Mouse (Mus musculus): ENCODE data around the gene Bach1. TPM values are rescaled to one million over a fixed set of nuclear protein-coding genes. Genes with fewer than 3 reads are reported as not detected.
A peak's percentile ranks its signal among the peaks of the same experiment; 100 is the strongest.

Gene Bach1
- 10 to 100 TPM; 11.9 to 12.8 TPM for total RNA-seq (2021)

DNA sequence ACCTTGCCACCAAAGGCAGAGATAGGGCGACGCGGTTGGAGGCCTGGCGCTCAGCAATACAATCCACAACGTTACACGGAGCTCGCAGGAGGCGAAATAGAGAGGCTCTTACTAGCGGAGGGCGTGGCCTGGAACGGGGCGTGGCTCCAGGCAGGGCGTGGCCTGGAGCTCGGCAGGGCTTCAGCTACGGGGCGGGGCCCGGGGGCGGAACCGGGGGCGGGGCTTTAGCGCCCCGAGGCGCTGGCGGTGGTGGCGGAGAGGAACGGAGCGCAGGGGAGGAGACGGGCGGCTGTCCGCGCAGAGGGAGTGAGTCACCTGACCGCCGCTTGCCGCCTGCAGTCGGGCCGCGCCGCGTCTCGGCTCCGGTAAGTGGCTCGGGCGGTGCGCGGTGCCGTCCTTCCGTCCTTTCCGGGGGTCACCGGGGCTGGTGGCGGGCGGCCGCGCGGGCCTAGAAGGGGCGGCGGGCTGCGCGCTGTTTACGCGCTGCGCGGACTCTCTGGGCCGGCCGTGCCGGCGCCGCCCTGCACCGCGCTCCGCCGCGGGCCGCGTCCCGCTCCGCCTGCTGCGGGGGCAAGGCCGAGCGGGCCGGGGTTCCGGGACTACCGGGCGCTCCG is at the start of gene Bach1:
TSS of gene Bach1 (plus strand) at position 254 of the 614 bp plus-strand sequence.
- DNase-seq (ENCODE audit: extremely low spot score in 1 of 2, low spot score in 1 of 2), result peak; percentile 81 to 84

DNA sequence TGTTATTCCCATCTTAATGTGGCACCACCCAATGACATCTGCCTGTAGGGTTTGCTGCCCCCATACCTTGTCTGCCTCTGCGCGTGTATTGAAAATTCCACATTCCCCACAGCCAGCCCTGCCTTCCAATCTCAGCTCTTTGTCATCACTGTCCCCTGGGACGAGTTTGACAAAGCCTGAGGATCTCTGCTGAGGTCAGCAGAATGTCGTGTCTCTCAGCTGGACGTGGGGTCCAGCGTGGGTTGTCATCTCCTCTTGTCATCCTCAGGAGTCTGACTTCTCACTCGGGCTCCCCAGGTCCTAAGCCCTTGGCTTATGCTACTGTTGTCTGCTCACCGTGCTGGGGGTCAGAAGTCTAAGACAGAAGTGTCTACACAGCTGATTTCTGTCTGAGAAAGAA is 46.4 kb upstream of the Bach1 start:
- no peak for DNase-seq (ENCODE audit: extremely low spot score in 1 of 2, low spot score in 1 of 2)

DNA sequence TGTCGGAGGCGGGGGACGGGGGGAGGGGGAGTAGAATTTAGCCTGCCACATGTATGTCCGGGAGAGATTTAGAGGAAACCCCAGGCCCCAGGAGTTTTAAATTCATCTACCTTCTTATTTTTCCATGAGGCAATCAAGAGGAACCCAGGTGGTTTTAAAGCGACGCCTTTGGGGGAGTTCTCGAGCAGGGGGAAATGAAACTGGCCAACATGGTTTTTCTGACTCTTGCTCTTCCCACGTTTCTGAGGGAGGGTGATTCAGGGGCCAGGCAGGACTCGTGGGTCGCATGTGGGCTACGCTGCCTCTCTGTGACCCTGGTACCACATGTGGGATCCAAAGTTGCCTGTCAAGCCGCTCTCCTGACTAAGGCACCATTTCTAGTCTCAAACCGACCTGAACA is 45.8 kb upstream of the Bach1 start:
- DNase-seq (ENCODE audit: extremely low spot score in 1 of 2, low spot score in 1 of 2), result no peak

DNA sequence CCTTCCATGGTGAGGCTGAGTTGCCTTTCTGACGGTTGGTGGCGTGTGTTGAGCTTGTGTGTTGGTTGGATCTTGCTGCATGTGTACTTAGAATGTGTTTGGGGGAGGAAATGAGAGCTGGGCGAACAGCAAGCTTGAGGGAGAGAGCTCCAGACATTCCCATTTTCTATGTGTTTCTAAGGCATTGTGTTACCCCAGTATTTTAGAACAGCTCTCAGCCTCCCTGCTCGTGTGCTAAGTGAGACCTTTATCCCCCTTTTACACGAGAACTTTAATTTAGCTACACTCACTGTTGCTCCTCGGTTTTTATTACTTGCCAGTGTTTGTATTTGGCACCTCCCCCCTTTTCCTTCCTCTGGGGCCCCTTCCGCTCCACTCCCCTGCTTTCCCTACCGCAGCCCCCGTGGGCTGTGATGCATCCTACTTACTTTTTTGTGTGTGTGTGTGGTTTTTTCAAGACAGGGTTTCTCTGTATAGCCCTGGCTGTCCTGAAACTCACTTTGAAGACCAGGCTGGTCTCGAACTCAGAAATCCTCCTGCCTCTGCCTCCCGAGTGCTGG is 44.6 kb upstream of the Bach1 start:
- DNase-seq (ENCODE audit: extremely low spot score in 1 of 2, low spot score in 1 of 2), result no peak

DNA sequence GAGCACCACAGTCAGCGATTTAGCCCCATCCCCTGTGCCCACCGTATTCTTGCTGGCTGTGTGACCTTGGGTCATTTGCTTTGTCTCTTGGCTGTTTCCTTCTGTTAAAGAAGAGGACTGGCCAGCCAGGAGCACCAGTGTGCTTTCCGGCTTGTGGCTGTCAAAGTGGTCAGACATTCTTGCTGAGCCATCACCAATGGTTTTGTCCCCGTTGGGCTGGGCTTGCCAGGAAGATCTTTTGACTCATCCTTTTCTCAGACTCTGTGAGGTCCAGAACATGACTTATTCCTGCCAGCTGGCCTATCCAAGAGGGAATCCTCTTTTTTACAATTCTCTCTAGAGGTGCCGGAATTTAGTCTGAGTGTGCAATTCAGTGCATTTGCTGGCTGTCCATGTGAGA is 43.7 kb upstream of the Bach1 start:
- no peak for DNase-seq (ENCODE audit: extremely low spot score in 1 of 2, low spot score in 1 of 2)

DNA sequence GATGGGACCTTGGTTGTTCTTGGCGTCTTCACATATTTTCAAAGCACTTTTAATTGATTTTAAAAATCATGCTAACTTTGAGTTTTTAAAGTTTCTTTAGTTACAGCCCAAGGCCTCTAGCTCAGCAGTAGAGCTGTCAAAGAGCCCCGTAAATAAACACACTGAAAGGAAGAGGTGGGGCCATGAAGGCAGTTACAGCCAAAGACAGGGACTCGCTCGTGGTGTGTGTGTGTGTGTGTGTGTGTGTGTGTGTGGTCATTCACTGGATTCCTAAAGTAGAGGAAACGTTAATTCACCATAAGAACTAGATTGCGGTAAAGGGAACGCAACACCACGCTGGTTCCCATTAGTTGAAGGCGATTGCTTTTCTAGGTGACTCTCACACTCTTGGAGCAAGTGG is 43.2 kb upstream of the Bach1 start:
- DNase-seq (ENCODE audit: extremely low spot score in 1 of 2, low spot score in 1 of 2), result no peak

DNA sequence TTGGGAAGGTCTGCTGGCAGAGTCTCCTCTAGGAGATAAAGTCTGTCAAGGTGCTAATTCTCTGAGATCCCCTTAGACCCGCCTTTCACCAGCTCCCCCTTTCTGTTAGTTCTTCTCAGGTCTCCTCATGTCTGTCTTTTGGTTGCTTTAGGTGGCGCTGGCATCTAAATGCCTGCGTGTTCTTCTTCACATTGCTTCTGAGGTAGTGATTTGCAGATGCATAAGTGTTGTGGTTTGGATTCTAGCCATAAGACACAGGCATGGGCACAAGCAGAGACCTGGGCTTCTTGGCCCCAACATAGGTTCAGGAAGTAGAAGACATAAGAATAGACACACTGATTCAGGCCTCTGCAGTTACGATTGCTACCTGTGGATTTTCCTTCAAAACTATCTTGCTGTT is 42.0 kb upstream of the Bach1 start:
- DNase-seq (ENCODE audit: extremely low spot score in 1 of 2, low spot score in 1 of 2), result no peak

DNA sequence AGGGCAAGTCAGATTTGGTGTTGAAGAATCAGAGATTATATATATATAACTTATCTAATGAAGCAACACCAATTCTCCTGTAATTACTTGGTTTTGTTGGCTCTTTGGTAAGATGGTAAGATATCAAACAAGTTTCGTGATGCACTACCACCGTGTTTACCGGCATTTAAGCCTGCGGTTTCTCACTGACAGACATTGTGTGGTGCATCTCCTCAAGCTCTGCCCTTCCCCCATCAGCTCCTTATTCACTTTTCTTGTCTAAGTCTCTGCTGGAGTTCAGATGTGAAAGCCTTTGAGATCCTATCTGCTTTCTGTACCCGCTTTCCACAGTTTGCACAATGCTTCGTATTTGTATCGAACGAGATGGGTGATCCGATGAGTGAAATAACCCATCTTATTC is 41.5 kb upstream of the Bach1 start:
- no peak for DNase-seq (ENCODE audit: extremely low spot score in 1 of 2, low spot score in 1 of 2)

DNA sequence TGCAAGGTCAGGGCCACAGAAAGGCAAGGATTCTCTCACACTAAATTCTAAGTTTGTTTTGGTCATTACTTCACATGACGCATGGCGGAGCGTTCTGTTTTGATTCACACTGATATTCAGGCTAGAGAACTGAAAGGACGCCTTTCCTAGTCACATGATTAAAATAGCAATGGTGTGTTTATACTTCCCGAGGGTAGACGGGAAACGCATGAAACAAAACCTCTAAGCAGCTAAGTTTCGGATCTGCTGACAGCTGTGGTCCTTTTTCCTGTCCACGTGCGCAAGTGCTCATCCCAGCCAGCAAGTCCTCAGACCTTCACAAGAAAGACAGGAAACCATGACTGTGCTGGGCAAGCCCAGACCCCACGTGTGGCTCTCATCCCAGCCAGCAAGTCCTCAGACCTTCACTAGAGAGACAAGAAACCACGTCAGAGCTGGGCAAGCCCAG is 37.7 kb upstream of the Bach1 start:
- no peak for DNase-seq (ENCODE audit: extremely low spot score in 1 of 2, low spot score in 1 of 2)

DNA sequence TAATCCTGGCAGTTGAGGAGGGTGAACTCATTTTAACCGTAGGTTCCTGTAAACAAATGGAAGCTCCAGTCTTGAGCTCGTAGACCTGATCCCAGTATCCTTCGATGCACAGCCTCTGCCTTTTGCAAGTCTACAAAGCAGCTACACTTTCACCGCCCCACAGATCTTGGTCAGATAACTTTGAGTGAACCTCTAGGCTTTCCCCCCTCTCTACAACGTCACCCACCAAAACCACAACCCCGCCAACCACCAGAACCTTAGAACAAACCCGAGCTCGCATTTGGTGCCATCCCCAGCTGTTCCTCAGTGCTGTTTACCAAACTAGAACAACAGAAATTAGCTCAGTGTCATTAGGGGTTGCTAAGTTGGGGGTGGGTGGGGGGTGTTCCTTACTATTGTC is 37.1 kb upstream of the Bach1 start:
- no peak for DNase-seq (ENCODE audit: extremely low spot score in 1 of 2, low spot score in 1 of 2)

DNA sequence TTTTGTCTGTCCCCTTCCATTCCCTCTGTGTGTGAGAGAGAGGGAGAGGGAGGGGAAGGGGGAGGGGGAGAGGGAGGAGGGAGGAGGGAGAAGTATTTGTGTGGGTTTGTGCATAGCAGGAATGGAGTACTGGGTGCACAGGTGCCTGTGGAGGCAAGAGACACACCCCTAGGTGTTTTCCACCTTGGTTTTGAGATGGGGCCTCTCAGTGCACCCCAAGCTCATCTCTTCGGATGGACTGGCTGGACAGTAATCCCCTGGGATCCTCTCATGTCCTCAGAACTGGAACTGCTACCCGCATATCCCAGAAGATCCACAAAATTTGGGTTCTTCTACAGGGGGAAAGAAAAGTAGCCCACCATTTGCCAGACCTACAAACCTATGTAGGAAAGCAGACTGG is 36.2 kb upstream of the Bach1 start:
- DNase-seq (ENCODE audit: extremely low spot score in 1 of 2, low spot score in 1 of 2), result no peak

DNA sequence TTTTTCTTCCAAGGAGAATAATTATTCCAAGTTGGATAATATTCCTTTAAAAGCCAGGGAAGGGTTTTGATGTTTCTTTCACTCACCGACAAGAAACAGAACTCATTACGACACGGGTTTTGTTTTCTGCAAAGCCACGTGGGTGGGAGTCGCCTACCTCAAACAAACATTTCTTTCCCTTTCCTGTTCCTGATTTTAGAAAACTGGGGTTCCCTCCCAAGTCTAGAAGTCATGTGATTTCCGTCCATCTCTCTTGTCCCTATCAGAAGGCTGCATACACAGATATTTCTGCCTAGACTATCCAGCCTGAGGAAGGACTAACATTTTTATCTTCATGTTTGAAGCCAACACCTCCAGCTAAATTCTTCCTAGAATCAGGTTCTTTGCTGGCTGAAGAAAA is 34.9 kb upstream of the Bach1 start:
- no peak for DNase-seq (ENCODE audit: extremely low spot score in 1 of 2, low spot score in 1 of 2)

DNA sequence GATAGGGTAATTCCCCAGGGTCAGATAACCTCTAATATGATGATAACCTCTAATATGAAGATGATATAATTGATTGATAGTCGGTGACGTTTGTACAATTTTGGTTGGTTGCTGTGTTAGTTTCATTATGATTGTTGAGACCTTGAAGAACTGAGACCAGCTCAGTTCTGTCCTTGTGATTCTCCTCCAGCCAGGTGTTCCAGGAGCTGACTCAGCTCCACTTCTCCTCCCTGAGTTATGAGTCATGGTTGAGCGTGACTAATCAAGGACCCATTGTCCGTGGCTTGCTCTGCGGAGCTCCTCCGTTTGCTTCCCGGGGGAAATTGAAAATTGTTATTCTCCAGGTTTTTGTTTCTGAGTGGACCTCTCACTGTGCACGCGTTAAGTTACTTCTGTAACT is 33.5 kb upstream of the Bach1 start:
- no peak for DNase-seq (ENCODE audit: extremely low spot score in 1 of 2, low spot score in 1 of 2)

DNA sequence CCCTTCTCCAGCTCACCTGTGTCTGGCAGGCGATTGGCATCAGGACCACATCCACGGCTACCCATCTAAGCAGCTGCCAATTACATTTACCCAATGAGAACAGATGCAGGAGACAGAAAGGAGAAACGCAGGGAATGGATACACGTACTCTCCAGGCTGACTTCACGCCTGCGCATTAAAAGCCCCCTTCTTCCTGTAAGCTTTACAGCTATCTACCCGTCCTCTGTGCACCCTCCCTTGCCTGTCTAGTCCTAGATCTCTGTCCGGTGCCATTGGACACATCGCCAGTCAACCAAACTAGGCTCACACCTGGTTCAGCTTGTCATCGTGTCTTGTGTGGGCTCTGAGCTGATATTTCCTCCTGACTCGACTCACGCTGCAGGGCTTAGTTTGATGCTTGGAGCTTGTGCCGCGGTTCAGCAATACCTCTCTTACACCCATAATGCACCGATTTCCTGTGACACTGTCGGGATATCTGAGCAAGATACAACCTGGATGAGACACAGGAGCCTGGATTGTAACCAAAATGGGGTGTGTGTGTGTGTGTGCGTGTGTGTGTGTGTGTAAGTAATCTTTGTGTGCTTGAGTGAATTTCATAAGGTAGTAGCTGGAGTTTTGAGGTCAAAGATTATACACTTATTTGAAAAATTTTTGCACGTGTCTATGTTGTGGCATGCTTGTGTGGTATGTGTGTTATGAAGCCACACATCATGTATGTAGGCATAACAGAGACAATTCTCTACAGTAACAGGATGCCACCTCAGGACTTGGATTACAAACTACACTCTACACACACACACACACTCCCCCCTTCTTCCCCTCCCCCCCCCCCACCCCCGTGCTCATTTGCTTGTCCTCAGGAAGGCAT is 32.8 kb upstream of the Bach1 start:
- no peak for DNase-seq (ENCODE audit: extremely low spot score in 1 of 2, low spot score in 1 of 2)

DNA sequence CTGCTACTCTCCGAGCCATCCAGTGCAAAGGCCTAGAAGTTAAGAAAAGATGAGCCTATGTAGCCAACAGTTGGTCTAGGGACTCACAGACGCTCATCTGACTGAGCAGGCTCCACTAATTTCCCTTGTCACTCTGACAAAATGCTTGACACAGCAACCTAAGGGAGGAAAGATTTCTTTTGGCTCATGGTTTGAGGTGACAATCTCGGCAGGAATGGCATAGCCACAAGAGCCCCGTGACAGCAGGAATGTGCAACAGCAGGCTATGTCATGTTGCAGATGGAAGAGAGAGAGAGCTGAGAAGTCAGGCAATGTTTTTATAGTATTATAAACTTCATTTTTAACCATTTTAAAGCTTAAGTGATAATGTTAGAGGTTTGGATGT is 32.1 kb upstream of the Bach1 start:
- no peak for DNase-seq (ENCODE audit: extremely low spot score in 1 of 2, low spot score in 1 of 2)

DNA sequence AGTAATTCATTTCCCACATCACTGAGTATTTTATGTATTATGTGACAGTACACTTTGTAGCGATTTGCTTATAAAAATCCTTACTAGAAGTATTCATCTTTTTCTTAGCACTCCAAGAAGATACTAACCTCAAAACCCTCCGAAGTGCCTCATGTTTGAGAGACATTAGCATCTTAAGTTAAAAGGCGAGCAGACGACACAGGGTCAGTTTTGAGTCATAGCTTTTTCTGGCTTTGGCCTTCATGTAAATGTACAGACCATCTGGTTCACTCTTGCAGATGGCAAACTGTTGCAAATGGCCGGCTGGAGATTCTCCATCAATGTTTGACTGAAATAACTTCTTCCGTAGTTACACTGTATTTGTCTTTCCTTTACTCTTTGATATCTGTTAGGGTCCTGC is 30.7 kb upstream of the Bach1 start:
- DNase-seq (ENCODE audit: extremely low spot score in 1 of 2, low spot score in 1 of 2), result no peak

DNA sequence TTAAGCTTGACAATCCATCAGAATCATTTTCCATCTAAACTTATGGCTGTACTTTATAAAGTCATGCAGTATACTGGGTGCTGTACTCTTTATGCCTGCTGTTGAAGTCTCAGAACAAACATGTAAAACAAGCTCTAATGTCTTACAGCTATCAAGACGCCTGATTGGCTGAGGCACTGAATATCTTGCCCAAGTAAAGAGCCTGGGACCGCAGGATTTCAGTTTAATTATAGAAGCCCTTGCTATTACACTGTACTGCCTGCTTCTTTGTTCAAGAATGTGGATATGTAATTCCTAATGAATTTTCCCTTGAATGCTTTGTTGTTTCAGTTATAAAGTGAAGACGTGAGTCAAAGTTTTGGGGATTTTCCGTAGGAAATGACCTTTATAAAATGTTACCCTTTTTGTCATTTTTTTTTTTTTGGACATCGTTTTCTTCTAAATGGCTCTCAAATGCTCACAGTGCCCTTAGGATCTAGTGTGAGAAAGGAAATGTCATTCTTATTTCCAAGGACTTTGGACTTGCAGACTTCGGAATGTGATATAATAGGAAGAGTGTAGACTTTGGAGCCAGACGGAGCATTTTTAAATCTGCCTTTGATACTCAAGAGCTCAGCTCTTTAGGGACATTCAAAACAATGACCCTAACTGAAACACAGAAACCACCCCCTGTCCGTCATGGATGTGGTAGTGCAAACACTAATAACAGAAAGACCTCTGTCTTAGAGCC is 28.5 kb upstream of the Bach1 start:
- DNase-seq (ENCODE audit: extremely low spot score in 1 of 2, low spot score in 1 of 2), result no peak

DNA sequence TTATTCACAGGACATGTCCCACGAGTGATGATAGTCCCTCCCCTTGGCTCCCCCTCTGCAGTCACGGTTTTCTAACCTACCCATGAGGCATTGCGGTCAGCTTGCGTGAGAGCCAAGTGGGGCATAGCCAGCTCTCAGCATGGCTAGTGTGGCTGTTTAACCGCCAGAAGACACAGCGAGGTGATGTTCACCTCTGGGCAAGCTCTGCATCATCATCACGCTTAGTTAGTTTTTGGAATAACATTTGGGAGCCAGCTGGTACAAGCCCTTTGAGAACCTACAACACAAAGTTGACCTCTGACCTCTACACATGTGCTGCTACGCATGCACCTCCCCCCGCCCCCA is 28.0 kb upstream of the Bach1 start:
- no peak for DNase-seq (ENCODE audit: extremely low spot score in 1 of 2, low spot score in 1 of 2)

DNA sequence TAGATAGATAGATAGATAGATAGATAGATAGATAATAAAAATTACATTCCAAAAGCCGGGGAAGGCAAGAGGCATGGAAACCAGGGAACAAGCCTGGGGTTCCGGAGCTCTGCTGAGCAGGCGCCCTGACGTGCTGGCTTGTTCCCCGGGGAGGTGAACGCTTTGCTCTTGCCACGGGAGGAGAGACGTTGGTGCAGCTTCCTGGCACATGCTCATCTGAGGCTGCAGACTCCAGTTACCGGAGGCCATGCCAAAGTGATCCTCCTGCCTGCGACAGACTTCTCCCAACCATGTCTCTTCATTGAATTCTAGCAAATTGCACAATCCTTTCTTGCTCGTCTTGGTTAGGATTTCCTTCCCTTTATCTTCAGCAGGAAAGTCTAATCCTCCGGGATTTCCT is 27.4 kb upstream of the Bach1 start:
- DNase-seq (ENCODE audit: extremely low spot score in 1 of 2, low spot score in 1 of 2), result no peak

DNA sequence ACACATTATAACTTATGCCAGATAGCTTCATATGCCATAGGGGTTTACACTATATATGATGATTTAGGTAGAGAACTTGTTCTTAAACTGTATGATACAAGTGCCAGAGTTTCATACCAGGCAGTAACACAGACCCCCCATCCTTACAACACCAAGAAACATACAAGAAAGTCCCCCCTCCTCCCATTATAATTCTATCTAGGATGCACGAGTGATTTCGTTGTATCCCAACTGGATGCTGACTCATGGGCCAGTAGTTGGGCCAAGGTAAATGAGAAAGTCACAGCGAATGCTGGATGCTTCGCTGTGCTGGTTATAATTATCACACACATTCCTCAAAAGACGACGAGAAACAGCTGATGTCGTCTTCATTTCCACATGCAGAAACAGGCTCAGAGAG is 25.6 kb upstream of the Bach1 start:
- DNase-seq (ENCODE audit: extremely low spot score in 1 of 2, low spot score in 1 of 2), result no peak

DNA sequence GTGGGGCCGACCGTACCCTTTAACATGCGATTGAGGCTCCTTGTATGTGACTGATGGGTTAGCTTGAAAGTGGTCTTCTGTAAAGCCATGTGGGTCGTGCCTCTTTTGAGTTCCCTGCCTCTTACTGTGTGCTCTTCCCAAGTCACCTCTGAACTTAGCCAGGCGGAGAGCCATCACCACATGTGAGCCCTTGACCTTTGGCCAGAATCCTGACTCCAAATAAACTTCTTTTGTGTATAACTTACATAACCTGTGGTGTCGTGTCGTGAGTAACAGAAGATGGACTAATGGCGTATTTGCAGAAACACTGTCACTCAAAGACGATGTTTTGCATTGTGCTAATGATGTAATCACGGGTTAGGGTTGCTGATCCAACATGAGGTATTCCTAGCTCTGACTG is 22.6 kb upstream of the Bach1 start:
- no peak for DNase-seq (ENCODE audit: extremely low spot score in 1 of 2, low spot score in 1 of 2)

Measured in layer of hippocampus, postnatal 25 days (tissue).